ENCODE assay signal across 19 mouse cellular contexts in the genomic region with DNA sequence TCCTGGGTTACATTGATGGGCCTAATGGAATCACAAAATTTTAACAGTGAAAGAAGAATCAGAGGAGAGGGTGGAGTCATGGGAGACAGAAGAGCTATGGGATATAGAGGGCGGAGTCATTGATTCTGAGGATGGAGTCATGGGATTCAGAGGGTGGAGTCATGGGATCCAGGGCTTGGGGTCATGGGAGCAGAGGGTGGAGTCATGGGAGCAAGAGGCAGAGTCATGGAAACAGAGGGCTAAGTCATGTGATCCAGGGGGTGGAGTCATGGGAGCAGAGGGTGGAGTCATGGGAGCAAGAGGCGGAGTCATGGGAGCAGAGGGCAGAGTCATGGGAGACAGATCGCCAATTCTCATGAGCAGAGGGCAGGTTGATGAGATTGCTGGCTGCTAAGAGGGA.
"Had no signal": no experiment of that assay in that cellular context is flagged by ENCODE, and none has a peak within 500 bp of the region (broad histone marks: within the 10 kb centered on the region; RNA-seq: fewer than 3 reads in every experiment).

No protein-coding gene starts in this region.

- H3K4me1 ChIP-seq: megakaryocyte, embryonic 14.5 days; midbrain, embryonic 15.5 days had no signal

- H3K9me3 ChIP-seq: midbrain, embryonic 13.5 days; midbrain, embryonic 15.5 days; neural tube, embryonic 13.5 days; neural tube, embryonic 15.5 days had no signal

- H3K27me3 ChIP-seq: megakaryocyte, embryonic 14.5 days; midbrain, embryonic 13.5 days; midbrain, embryonic 15.5 days; neural tube, embryonic 13.5 days; neural tube, embryonic 15.5 days had no signal

- H3K36me3 ChIP-seq: midbrain, embryonic 13.5 days; midbrain, embryonic 15.5 days; neural tube, embryonic 13.5 days; neural tube, embryonic 15.5 days had no signal

- H3K27ac ChIP-seq: macrophage; midbrain, embryonic 13.5 days; midbrain, embryonic 15.5 days; neural tube, embryonic 13.5 days; neural tube, embryonic 15.5 days had no signal

- H3K9ac ChIP-seq: lung, embryonic 14.5 days; midbrain, embryonic 13.5 days; midbrain, embryonic 15.5 days; neural tube, embryonic 13.5 days; neural tube, embryonic 15.5 days had no signal

- H3K4me3 ChIP-seq: megakaryocyte, embryonic 14.5 days; midbrain, embryonic 13.5 days; midbrain, embryonic 15.5 days; myocyte; neural tube, embryonic 13.5 days; neural tube, embryonic 15.5 days had no signal

- DNase-seq: lung, adult 18-20 months; lung, postnatal 10 days; lung, postnatal 36 days; retina, postnatal 1 day; right cerebral cortex, adult 18-20 months; right cerebral cortex, postnatal 25 days; right cerebral cortex, postnatal 4 days; spleen, adult 18-20 months; thymus, adult 2 months; thymus, postnatal 25 days; thymus, postnatal 4 days had no signal

- ATAC-seq: midbrain, embryonic 13.5 days; midbrain, embryonic 15.5 days had no signal
